Mouse (Mus musculus): ENCODE data around the gene Gtf3c5.

DNA sequence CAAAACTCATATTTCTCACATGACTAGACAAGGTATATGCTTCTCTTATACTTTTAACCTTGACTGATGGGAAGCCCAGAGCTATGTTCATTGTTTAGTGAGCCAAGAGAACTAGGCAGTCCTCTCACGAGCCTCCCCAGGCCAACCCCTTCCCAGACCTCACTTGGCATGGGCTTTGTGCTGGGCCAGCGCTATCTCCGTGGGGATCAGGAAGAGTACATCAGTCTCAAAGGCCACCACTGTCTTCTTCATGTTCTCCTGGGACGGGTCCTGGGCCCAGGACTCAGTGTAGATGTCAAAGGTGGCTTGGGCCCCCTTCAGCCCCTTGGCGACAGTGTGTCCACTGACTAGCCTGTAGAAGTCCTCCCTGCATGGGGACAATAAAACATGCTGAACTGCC, 26.1 kb downstream of the Gtf3c5 start:
- TF ChIP-seq CTCF (IDR thresholded peaks at IDR 0.05; ENCODE audit: extremely low read depth, insufficient read length, insufficient replicate concordance, low read depth, low read length) (no peak), POLR2A (IDR thresholded peaks at IDR 0.05; ENCODE audit: low read depth, low read length) (no peak)

Data from small intestine, adult 2 months (tissue).